Mouse (Mus musculus) ES-E14 (cell line): ENCODE data around the gene Cd163.

Experiments
- CHD2 ChIP-seq: IDR thresholded peaks from 2 replicates; pipeline ENCODE4 v1.6.1; 2014; ENCODE audit warnings: mild to moderate bottlenecking, low read depth, low read length, inconsistent platforms
- HCFC1 ChIP-seq: IDR thresholded peaks from 2 replicates; pipeline ENCODE4 v1.6.1; 2012; ENCODE audit warnings: low read length, inconsistent platforms, borderline replicate concordance; ENCODE audit not compliant: insufficient read depth
- MAFK ChIP-seq: IDR thresholded peaks from 2 replicates; pipeline ENCODE4 v1.6.1; 2014; ENCODE audit warnings: mild to moderate bottlenecking, low read depth, low read length, inconsistent platforms; ENCODE audit not compliant: insufficient read depth
- ZC3H11A ChIP-seq: IDR thresholded peaks from 2 replicates; pipeline ENCODE4 v1.6.1; 2012; ENCODE audit warnings: low read depth, mild to moderate bottlenecking, inconsistent platforms, low read length, borderline replicate concordance

DNA sequence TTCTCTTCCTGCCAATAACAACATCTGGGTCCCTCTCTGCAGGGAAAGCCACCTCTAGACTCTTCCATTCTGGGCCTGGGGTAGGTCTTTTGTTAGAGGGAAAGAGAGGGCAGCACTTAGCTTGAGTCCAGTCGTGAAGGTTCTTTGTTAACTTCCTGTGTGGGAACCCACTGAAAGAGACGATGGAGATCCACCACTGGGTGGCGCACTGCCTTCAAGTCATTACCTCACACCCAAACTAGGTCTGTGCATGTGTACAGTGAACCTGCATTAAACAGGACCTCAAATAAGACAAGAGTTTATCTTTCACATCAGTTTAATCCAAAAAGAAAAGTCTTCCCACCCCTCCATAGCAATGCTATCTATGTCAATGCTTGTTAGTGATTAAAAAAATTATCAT lies 41.8 kb upstream of the Cd163 start:
- no peak for TF ChIP-seq MAFK
- no peak for TF ChIP-seq HCFC1
- peak; percentile 81; the same call in 1 of the 2 replicates for TF ChIP-seq ZC3H11A
- TF ChIP-seq CHD2: no peak
